Mouse (Mus musculus) brain, embryonic 14.5 days (tissue): ENCODE results near the gene Rorc.

ENCODE experiments used
- CTCF ChIP-seq: fragments of 200-500 bp; IDR thresholded peaks from 2 replicates; pipeline ENCODE4 v1.5.1; 2012; ENCODE audit warnings: inconsistent platforms, mild to moderate bottlenecking, moderate library complexity, borderline replicate concordance; ENCODE audit not compliant: insufficient read depth, insufficient read length; ENCODE audit errors: extremely low read depth
- POLR2A ChIP-seq: fragments of 200-500 bp; IDR thresholded peaks from 2 replicates; pipeline ENCODE4 v1.6.1; 2012; ENCODE audit warnings: mild to moderate bottlenecking, inconsistent platforms, borderline replicate concordance; ENCODE audit not compliant: poor library complexity, insufficient read depth, insufficient read length, severe bottlenecking; ENCODE audit errors: extremely low read depth

- TF ChIP-seq POLR2A (no peak), CTCF (no peak)
Observed at GRCm38 (mm10) chr3:94443597-94443964, 71.0 kb downstream of the Rorc start, which contains the start of gene Oaz3.
